Mouse (Mus musculus) hindbrain, postnatal 0 days (tissue): ENCODE measurements around the gene Rab3ip. TPM values are rescaled to one million over a fixed set of nuclear protein-coding genes. Genes with fewer than 3 reads are reported as not detected.

Source experiments
- ATAC-seq: fragments of 200-750 bp; cut with Nextera tagmentation; 2 replicates; pipeline ENCODE4 v1.8.0; 2017; ENCODE audit warnings: mild to moderate bottlenecking, moderate TSS enrichment, moderate library complexity
- DNase-seq: peaks from one replicate; pipeline ENCODE4 v3.0.0-alpha.2; 2015; ENCODE audit warnings: low spot score
- H3K27ac ChIP-seq: fragments of 300-500 bp; sonication (generic); 2 replicates; pipeline ENCODE4 v1.5.1; 2014; ENCODE audit warnings: mild to moderate bottlenecking
- H3K27me3 ChIP-seq: fragments of 300-500 bp; sonication (generic); 2 replicates; pipeline ENCODE4 v1.6.1; 2014; ENCODE audit warnings: low read length, mixed read lengths; ENCODE audit not compliant: insufficient read depth
- H3K36me3 ChIP-seq: fragments of 300-500 bp; sonication (generic); 2 replicates; pipeline ENCODE4 v1.6.1; 2014; ENCODE audit warnings: low read length, mixed read lengths; ENCODE audit not compliant: insufficient read depth
- H3K4me1 ChIP-seq: fragments of 300-500 bp; sonication (generic); 2 replicates; pipeline ENCODE4 v1.6.1; 2014; ENCODE audit warnings: antibody characterized with exemption, low read length, mixed read lengths; ENCODE audit not compliant: insufficient read depth
- H3K4me2 ChIP-seq: fragments of 300-500 bp; sonication (generic); 2 replicates; pipeline ENCODE4 v1.6.1; 2014; ENCODE audit warnings: low read depth, mild to moderate bottlenecking, low read length, moderate library complexity, mixed read lengths
- H3K4me3 ChIP-seq: fragments of 300-500 bp; sonication (generic); 2 replicates; pipeline ENCODE4 v1.5.1; 2014; ENCODE audit warnings: low read length
- H3K9ac ChIP-seq: fragments of 300-500 bp; sonication (generic); replicated peaks from 2 replicates; pipeline ENCODE4 v1.6.1; 2014; ENCODE audit warnings: mild to moderate bottlenecking, low read length, moderate library complexity, mixed read lengths
- H3K9me3 ChIP-seq: fragments of 300-500 bp; sonication (generic); 2 replicates; pipeline ENCODE4 v1.6.1; 2016; ENCODE audit warnings: low read length, mixed read lengths
- CTCF ChIP-seq: IDR thresholded peaks from 2 replicates; pipeline ENCODE4 v1.5.1; 2016; ENCODE audit warnings: antibody characterized with exemption, control low read depth, low read depth
- WGBS: fragments of 180-500 bp; shearing (Covaris S2); extraction: QIAGEN DNeasy Blood & Tissue Kit; methylation state at CpG from one replicate; pipeline ENCODE4 v1.1.7; 2014; 5-methylcytosine and 5-hydroxymethylcytosine counted together
- polyA plus RNA-seq: library from polyadenylated mRNA; unstranded; fragments of >200 nt; fragmentation: Nextera tagmentation; extraction: Ambion mirVana; gene quantifications from 2 replicates; pipeline ENCODE4 v1.2.1, GENCODE M21; 2015
- total RNA-seq: library from RNA; depleted of rRNA; stranded (reverse); fragments of >200 nt; gene quantifications from 2 replicates; pipeline ENCODE4 v1.2.3, GENCODE M21; 2014; rRNA removed

Rab3ip gene
- total and polyA plus RNA-seq, 2 experiments from 2014 or later = 38.7 to 134 TPM

- Histone ChIP-seq H3K9me3 (no peaks in the 10 kb centered on the region), H3K27me3 (no peaks in the 10 kb centered on the region), H3K4me2 (no peak overlapping the region), H3K27ac (no peak overlapping the region), H3K4me1 (no peaks in the 10 kb centered on the region), H3K4me3 (no peak overlapping the region), H3K9ac (no peak overlapping the region), H3K36me3 (no peaks in the 10 kb centered on the region)
- WGBS = 77% methylated on average over 5 of the region's 5 CpGs
- DNase-seq = no peak
- no peak for ATAC-seq
- 0 out of 2 replicates have a peak, but pooled peaks have one; percentile 6 for TF ChIP-seq CTCF
These were observed 67.0 kb downstream of the Rab3ip start for GRCm38 (mm10) chr10:116883531-116883930.

- Histone ChIP-seq H3K9me3 (no peaks in the 10 kb centered on the region), H3K4me1 (no peaks in the 10 kb centered on the region), H3K9ac (no peak overlapping the region), H3K4me2 (no peak overlapping the region), H3K27ac (no peak overlapping the region), H3K36me3 (no peaks in the 10 kb centered on the region), H3K4me3 (no peak overlapping the region), H3K27me3 (no peaks in the 10 kb centered on the region)
- TF ChIP-seq CTCF = no peak
- 75% methylated on average over 4 of the region's 4 CpGs for WGBS
- DNase-seq (no peak), ATAC-seq (no peak)
These were observed 73.1 kb downstream of the Rab3ip start for GRCm38 (mm10) chr10:116877436-116877835.

- no peaks in the 10 kb centered on the region for H3K4me1 ChIP-seq
- H3K27ac ChIP-seq = no peak overlapping the region
- H3K4me2 ChIP-seq = no peak overlapping the region
- no peaks in the 10 kb centered on the region for H3K36me3 ChIP-seq
- WGBS = 82% methylated on average over 9 of the region's 9 CpGs
- DNase-seq (no peak), ATAC-seq (no peak)
- H3K9ac ChIP-seq = no peak overlapping the region
- no peaks in the 10 kb centered on the region for H3K27me3 ChIP-seq
- no peak overlapping the region for H3K4me3 ChIP-seq
- no peak for TF ChIP-seq CTCF
- H3K9me3 ChIP-seq = no peaks in the 10 kb centered on the region
These were observed 76.1 kb downstream of the Rab3ip start for GRCm38 (mm10) chr10:116874490-116874889.

GRCm38 (mm10) chr10:116872016-116872410 lies 78.6 kb downstream of the Rab3ip start:
- Histone ChIP-seq H3K4me1 (no peaks in the 10 kb centered on the region), H3K9me3 (no peaks in the 10 kb centered on the region), H3K36me3 (no peaks in the 10 kb centered on the region), H3K9ac (no peak overlapping the region), H3K27me3 (no peaks in the 10 kb centered on the region), H3K4me2 (no peak overlapping the region), H3K27ac (peak overlapping the region; percentile 64; the same call in 1 of the 2 replicates), H3K4me3 (no peak overlapping the region)
- no peak for ATAC-seq
- 53% methylated on average over 14 of the region's 14 CpGs for WGBS
- no peak for TF ChIP-seq CTCF
- DNase-seq = peak; percentile 31

- H3K4me3 ChIP-seq = no peak overlapping the region
- H3K4me2 ChIP-seq = no peak overlapping the region
- no peaks in the 10 kb centered on the region for H3K27me3 ChIP-seq
- peak; percentile 13; the same call in 1 of the 2 replicates for TF ChIP-seq CTCF
- H3K4me1 ChIP-seq = no peaks in the 10 kb centered on the region
- 51% methylated on average over 12 of the region's 12 CpGs for whole genome bisulfite sequencing
- H3K9ac ChIP-seq = no peak overlapping the region
- H3K9me3 ChIP-seq = no peaks in the 10 kb centered on the region
- peak; percentile 79 for DNase-seq
- H3K27ac ChIP-seq = peak overlapping the region; percentile 64
- ATAC-seq = peak; percentile 89
- no peaks in the 10 kb centered on the region for H3K36me3 ChIP-seq
These were observed 79.1 kb downstream of the Rab3ip start for GRCm38 (mm10) chr10:116871329-116872015.

- H3K4me2 ChIP-seq = no peak overlapping the region
- ATAC-seq (peak; percentile 43), DNase-seq (no peak)
- WGBS = 85% methylated on average over 6 of the region's 6 CpGs
- H3K36me3 ChIP-seq = no peaks in the 10 kb centered on the region
- H3K9ac ChIP-seq = no peak overlapping the region
- H3K27me3 ChIP-seq = no peaks in the 10 kb centered on the region
- H3K4me3 ChIP-seq = no peak overlapping the region
- TF ChIP-seq CTCF = no peak
- H3K9me3 ChIP-seq = no peaks in the 10 kb centered on the region
- no peaks in the 10 kb centered on the region for H3K4me1 ChIP-seq
- peak overlapping the region; percentile 62; the same call in 1 of the 2 replicates for H3K27ac ChIP-seq
These were observed 79.8 kb downstream of the Rab3ip start for GRCm38 (mm10) chr10:116870819-116871218.

Other genes starting within 250 kb of the Rab3ip start
- gene Myrfl, start 53.9 kb downstream of the Rab3ip start, total RNA-seq = not detected in 2 replicates
- gene Myrfl, start 53.9 kb downstream of the Rab3ip start, polyA plus RNA-seq = 0.04 and 0.08 TPM in 2 replicates
- not detected in 2 replicates for gene Gm10271, start 21.8 kb upstream of the Rab3ip start, total RNA-seq
- gene Gm10271, start 21.8 kb upstream of the Rab3ip start, polyA plus RNA-seq = not detected in 2 replicates
- 0.05 TPM in 1 of 2 replicates, not detected in the other for gene Best3, start 35.5 kb upstream of the Rab3ip start, total RNA-seq
- 0.15 and 0.23 TPM in 2 replicates for gene Best3, start 35.5 kb upstream of the Rab3ip start, polyA plus RNA-seq
- gene Lrrc10, start 94.6 kb upstream of the Rab3ip start, total RNA-seq = 0.16 TPM in 1 of 2 replicates, not detected in the other
- gene Lrrc10, start 94.6 kb upstream of the Rab3ip start, polyA plus RNA-seq = not detected in 2 replicates
- 234 and 266 TPM in 2 replicates for gene Cct2, start 113.0 kb upstream of the Rab3ip start, total RNA-seq
- 216 and 219 TPM in 2 replicates for gene Cct2, start 113.0 kb upstream of the Rab3ip start, polyA plus RNA-seq
- 18.9 and 19.3 TPM in 2 replicates for gene Frs2, start 197.8 kb upstream of the Rab3ip start, total RNA-seq
- gene Frs2, start 197.8 kb upstream of the Rab3ip start, polyA plus RNA-seq = 19.1 and 19.4 TPM in 2 replicates